In the genomic region with DNA sequence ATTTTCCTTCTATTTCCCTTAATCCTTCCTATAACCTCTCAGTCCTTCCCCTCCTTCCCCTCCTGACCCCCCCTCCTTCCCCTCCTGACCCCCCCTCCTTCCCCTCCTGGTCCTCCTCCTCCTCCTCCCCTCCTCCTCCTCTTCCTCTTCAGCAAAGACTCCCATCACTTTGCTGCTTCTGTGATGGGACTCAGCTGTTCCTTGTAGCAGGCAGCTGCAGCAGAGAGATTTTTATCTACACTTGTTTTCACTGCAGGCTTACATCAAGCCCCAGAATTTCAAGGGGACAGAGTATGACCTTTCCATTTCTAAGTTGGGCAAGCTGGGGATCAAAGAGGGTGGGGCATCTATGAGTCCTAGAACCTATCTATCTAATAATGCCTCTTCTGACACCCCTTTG, we compare ENCODE assay signal across 14 mouse cellular contexts.
"Had no signal": no experiment of that assay in that cellular context is flagged by ENCODE, and none has a peak within 500 bp of the region (broad histone marks: within the 10 kb centered on the region; RNA-seq: fewer than 3 reads in every experiment).

No protein-coding gene starts in this region.

- H3K4me1 ChIP-seq: limb, embryonic 12.5 days; limb, embryonic 15.5 days had no signal

- H3K9me3 ChIP-seq: limb, embryonic 12.5 days; limb, embryonic 15.5 days had no signal

- H3K4me3 ChIP-seq: limb, embryonic 12.5 days; limb, embryonic 15.5 days had no signal

- H3K27ac ChIP-seq: hindbrain, postnatal 0 days; limb, embryonic 12.5 days; limb, embryonic 15.5 days; liver, embryonic 14.5 days had no signal

- H3K27me3 ChIP-seq: limb, embryonic 12.5 days; limb, embryonic 15.5 days had no signal

- H3K36me3 ChIP-seq: limb, embryonic 12.5 days; limb, embryonic 15.5 days had no signal

- H3K9ac ChIP-seq: limb, embryonic 12.5 days; limb, embryonic 15.5 days; liver, embryonic 14.5 days; liver, postnatal 0 days had no signal

- H3K4me2 ChIP-seq: limb, embryonic 12.5 days; limb, embryonic 15.5 days; liver, embryonic 11.5 days; midbrain, embryonic 11.5 days had no signal

- DNase-seq: left cerebral cortex, postnatal 4 days; liver, postnatal 0 days; lung, postnatal 4 days; midbrain, embryonic 14.5 days; thymus, adult 18-20 months; thymus, postnatal 36 days had no signal

- ATAC-seq: hindbrain, postnatal 0 days; inflammation-experienced regulatory T-cells, adult 6 months; intestine, embryonic 16.5 days; liver, postnatal 0 days had no signal
